Mouse (Mus musculus): Measurements from ENCODE around the gene Zfp433.
"Not testable (repeated sequence)": the region's sequence is repeated elsewhere in the genome, so short reads cannot be mapped to it uniquely, and the experiment has no call there.

The Zfp433 gene

GRCm38 (mm10) chr10:81704531-81705301, at the start of gene Zfp433:
TSS of gene Zfp433 (plus strand) at chr10:81704825.
- DNase-seq (ENCODE audit: low spot score in 2 of 2), result not testable (repeated sequence)

DNA sequence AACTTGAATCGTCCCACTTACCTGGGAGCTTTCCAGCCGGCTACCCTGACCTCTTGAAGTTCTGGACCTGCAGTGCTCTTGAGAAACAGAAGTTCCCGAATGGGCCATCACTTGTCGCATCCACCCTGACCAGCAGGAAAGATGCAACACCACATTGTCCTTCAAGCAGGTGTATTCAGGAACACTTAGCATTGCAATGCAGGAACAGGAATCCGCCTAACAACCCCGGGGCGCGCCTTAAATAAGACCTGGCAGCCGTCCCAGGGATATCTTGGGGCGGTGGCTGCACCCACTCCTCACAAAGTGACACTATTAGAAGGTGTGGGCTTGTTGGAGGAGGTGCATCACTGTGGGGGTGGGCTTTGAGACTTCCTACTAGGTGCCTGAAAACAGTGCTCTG, 49.4 kb upstream of the Zfp433 start:
- no peak for DNase-seq (ENCODE audit: low spot score in 2 of 2)

- no peak for DNase-seq (ENCODE audit: low spot score in 2 of 2)
Observed at GRCm38 (mm10) chr10:81656174-81656573, 48.5 kb upstream of the Zfp433 start.

GRCm38 (mm10) chr10:81687114-81687513, 17.5 kb upstream of the Zfp433 start:
- not testable (repeated sequence) for DNase-seq (ENCODE audit: low spot score in 2 of 2)

- DNase-seq (ENCODE audit: low spot score in 2 of 2), result not testable (repeated sequence)
Observed at GRCm38 (mm10) chr10:81770506-81771403, 66.1 kb downstream of the Zfp433 start, which contains the start of gene Gm3055. TSS of gene Gm3055 (minus strand) at chr10:81771161.

DNA sequence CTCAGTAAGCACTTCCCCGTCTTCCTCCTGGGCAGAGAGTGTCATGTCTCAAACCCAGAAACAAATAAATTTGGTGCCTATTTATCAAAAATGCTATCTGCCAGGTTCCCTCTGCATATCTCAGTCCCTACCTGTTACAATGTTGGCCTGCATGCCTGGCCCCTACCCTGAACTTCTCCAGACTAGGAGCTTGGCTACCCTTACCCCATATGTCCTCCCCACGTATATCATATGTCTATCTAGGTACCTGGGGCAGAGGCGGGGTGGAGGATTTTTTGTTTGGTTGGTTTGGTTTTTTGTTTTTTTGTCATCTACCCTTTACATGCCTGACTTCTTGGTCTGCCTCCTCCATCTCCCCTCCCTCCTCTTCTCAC, 66.8 kb downstream of the Zfp433 start:
- not testable (repeated sequence) for DNase-seq (ENCODE audit: low spot score in 2 of 2)

Measured in frontal cortex, postnatal 25 days (tissue).